Mouse (Mus musculus): Measurements from ENCODE around the gene Paxx.

Gene Paxx

DNA sequence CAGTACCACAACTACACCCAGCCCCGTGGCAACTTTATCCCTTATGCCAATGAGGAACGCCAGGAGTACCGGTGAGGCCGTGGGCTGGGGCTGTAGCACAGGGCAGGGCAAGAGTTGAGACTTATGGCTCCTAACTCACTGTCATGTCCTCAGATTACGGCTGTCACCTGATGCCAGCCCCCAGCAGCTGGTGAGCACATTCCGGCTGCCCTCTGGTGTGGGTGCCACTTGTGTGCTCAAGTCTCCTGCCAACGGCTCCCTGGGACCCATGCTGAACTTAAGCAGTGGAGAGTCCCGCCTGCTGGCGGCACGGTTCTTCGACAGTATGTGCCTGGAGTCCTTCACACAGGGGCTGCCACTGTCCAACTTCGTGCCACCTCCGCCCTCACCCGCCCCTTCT, 18.2 kb downstream of the Paxx start:
- no peak for DNase-seq (ENCODE audit: low read depth)

DNA sequence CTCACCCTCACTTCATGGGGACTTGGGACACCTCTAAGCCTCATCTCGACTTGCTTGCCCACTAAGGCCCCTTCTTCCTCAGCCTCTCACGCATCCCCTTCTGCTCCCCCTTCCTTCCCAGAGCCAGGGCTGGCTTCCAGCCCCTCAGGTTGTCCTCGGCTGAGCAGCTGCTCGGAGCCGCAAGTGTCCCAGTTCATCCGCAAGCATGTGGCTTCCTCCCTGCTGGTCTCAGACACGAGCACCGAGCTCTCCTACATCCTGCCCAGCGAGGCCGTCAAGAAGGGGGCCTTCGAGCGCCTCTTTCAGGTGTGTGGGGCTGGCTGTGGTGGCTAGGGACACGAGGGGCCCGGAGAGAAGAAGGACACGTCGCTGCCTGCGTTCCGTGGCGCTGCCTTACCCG, 19.8 kb downstream of the Paxx start:
- no peak for DNase-seq (ENCODE audit: low read depth)

DNA sequence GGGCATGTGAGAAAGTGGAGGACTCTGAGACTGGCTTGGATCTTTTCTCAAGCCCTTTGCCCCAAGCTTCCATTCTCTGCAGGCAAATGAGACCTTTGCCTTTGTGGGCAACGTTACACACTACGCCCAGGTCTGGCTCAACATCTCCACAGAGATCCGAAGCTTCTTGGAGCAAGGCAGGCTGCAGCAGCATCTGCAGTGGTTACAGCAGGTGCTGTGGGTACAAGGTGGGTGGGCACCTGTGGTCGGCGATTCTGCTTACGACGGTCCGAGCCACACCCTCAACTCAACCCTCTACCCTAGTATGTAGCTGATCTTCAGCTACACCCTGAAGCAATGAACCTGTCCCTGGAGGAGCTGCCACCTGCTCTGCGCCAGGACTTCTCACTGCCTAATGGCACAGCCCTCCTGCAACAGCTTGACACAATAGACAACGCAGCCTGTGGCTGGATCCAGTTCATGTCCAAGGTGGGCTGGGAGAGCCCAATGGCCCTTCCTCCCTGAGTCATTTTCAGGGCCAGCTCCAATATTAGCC, 24.5 kb downstream of the Paxx start:
- no peak for DNase-seq (ENCODE audit: low read depth)

DNA sequence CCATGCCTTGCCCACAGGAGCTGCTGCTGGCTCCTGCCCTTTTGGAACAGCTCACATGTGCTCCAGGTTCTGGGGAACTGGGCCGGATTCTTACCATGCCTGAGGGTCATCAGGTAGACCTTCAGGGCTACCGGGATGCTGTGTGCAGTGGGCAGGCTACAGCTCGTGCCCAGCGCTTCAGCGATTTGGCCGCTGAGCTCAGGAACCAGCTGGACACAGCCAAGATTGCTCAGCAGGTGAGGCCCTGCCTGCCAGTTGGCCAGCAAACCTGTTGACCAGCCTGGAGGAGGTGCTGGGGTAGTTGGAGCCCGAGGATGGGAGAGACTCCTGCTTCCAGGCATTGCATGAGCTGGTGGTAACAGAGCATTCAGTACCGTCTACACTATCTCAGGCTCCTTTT, 26.6 kb downstream of the Paxx start:
- no peak for DNase-seq (ENCODE audit: low read depth)

DNA sequence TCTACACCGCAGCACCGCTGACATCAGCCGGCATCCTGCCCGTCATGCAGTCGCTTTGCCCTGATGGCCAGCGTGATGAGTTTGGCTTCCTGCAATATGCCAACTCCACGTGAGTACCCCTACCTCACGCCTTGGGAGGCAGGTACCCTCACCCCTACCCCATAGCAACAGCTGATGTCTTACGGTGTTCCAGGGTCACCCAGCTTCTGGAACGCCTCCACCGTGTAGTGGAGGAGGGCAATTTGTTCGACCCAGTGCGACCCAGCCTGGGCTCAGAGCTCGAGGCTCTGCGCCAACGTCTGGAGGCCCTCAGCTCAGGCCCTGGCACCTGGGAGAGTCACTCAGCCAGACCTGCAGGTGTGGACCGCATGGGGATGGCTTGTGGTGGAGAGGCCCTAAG, 27.8 kb downstream of the Paxx start:
- DNase-seq (ENCODE audit: low read depth) = no peak

DNA sequence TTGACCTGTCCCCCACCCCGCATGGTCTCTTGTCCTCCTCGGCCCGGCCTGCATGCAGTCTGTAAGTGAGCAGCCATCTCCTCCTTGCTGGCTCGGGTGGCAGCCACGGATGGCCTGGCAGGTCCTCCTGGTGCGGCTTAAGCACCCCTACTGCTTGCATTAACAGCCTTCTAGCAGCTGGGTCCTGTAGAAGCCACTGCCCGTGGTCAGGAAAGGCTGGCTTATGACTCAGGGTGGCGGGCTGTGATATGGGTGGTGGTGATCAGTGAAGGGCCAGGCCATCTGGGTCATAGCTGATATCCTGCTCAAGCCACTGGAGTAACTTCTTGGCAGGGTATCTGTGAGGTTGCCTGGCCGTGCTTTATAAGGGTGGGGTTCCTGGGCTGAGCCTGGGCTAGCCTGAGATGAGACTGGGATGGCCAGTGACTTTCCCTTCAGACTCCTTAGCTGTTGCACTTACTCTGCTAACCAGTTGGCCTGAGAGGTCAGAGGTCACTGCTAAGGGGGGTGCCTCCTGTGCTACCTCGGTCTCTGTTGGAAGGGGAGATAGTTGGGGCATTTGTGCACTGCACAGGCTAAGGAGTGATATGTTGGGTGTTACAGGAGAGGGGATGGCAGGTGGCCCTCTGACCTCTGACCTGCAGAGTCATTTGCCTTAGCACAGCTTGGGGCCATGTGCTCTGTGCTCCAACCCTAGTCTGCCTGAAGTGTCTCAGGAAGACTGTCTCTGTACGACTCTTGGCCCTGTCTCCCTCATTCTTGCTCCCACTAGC, 28.4 kb downstream of the Paxx start:
- DNase-seq (ENCODE audit: low read depth) = no peak

DNA sequence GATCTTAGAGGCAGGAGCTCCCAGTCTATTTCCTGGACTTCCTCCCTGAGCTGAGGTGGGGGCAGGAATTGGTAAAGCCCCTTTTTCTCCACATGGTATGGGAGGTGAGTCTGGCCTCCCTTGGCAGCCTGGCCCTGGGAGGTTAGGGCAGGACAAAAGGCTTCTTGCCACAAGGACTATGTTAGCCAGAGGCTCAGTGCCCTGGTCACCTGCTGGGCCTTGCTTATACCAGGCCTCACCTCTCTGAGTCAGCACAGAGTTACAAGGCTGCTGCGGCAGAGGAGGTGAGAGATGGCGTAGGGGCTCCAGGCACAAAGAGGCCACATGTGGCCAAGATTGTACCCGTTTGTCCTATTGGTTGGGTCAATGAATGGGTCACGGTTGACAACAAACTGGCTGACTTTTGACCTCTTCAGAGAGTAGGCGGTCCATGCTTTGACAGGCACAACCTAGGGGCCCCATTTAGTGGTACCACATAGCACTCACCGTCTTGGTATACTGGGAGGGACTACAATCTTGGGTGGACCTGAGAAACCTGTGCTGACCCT, 29.5 kb downstream of the Paxx start:
- DNase-seq (ENCODE audit: low read depth) = no peak

DNA sequence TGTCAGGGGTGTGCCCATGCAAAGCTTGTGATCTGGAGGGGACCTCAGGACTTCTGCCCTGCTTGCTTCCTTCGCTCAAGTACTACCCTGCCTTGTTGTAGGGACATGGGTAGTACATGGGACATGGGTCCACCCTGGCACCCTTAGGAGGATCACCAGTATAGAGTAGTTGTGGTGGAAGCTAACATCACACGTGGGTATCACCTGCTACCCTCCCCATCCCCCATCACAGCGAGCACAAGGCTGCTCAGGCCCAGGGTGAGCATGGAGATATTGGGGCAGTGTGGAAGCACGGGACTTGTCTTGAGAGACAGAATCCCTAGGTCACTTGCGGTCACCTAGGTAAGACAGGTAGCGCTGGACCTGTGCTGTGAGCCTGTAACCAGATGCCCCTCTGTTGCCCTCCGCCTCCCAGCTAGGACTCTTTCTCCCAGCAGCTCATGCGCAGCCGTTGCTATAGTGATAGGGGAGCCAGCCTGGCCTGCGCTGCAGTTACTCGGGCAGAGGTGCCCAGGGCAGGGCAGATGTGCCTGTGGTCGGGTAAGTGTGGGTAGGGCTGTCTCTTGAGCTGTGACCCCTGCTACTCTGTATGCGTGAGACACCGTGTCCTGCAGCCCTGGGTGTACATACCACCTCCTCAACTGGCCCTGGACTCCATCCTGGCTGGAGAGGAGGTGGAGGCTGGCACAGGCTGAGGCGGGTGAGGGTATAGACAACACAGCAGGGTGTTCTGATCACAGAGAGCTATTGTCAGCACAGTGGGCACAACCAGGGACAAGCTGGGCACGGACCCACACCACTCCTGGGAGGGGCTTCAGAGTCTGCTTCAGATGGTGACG, 30.3 kb downstream of the Paxx start:
- DNase-seq (ENCODE audit: low read depth) = no peak

DNA sequence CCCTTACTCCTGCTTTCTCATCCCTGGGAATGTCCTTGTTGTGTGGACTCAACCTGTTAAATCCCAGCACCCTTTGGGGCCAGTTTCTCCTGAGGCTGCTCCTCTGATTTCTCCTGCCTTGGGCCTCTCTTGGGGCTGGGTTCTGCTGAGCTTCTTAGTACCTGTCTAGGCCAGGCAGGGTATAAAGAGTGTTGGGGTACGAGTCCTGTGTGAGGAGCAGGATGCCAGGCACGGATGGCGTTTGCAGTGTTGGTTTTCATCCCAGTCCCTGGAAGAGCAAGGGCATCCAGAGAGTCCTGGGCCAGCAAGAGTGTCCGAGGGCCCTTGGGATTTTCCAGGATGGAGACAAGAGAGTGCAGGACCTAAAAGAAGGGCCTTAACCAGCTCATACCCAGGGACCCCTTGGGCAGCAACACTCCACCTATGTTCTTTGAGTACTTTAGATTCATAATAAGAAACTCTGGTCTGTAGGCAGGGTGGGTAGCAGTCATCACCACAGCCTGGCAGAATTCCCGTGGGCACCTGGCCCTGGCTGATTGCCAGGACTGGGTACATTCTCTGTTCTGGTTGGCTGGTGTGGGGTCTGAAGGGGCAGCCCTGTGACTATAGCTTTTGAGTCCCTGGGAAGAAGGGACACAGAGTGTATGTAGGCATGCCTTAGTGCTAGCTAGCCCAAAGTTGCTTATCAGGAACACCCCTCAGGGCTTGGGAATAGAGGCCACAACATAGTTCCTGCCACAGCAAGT, 31.3 kb downstream of the Paxx start:
- no peak for DNase-seq (ENCODE audit: low read depth)

DNA sequence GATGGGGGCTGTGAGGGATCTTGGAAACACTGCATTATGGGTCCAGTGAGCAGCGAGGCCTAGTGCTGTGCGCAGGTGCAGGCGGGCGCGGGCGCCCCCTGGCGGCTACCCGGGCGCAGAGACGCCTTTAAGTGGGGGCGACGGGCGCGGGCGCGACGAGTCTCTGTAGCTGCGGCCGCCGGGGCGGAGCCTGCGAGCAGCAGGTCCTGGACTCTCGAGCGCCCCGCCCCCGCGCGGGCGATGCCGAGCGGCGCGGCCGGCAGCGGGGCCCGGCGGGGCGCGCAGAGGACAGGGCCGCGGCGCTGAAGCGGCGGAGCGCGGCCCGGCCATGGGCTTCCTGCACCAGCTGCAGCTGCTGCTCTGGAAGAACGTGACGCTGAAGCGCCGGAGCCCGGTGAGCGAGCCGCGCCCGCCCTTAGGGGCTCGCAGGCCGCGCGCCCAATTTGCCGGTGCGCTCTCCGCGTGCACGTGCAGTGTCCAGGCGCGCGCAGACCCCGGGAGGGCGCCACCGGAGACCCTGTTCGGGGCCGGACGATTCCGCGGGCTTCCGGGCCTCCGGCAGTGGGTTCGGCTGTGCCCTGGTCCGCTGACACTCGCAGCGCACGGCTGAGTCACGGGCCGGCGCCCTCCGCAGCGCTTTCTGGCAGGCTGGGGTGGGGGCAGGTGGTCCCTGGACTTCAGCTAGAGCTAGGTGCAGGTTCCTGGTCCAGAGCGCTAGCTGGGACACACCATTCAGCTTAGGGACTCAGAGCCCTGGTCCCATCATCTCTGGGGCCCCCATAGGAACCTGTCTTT, 32.3 kb downstream of the Paxx start, which contains the start of gene Abca2:
Gene Abca2, plus strand, starts transcription at position 262 of the 795 bp plus-strand sequence.
- DNase-seq (ENCODE audit: low read depth) = peak; percentile 97

DNA sequence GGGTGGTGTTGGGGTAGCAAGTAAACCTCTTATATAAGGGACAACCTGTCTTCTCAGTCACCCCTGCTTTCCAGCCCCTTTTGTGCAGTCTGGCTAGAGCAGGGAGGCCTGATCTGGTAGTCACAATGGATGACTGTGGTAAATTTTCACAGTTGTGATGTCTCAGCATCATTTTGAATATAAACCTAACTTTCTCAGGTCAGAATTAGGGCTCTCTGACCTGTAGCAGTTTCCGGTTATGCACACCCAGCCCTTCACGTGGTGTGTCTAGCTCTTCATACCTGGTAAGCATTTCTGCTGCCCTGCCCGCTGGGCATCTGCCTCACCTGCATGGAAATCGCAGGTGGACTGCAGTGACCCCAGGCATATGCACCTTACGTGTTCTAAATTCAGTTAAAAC, 33.6 kb downstream of the Paxx start:
- no peak for DNase-seq (ENCODE audit: low read depth)

DNA sequence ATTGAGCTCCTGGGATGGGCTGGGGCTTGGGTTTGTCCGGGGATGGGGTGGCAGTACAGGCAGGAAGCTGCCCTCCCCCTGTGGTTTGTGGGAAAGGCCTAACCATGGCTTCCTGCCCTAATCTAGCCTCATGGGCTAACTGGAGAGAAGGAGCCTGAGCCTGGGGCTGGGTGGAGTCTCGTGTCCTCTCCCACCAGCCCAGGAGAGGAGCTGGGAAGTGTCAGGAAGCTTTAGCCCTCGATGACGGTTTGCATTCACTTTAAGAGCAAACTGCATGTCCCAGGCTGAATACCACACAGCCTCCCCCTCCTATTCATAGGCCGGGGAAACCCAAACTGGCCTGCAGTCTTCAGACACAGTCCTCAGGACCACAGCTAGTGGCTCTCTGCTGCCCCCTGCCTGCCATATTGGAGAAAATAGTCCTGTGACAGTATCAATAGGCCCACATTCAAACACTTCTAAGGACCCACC, 34.1 kb downstream of the Paxx start:
- DNase-seq (ENCODE audit: low read depth) = peak; percentile 88

DNA sequence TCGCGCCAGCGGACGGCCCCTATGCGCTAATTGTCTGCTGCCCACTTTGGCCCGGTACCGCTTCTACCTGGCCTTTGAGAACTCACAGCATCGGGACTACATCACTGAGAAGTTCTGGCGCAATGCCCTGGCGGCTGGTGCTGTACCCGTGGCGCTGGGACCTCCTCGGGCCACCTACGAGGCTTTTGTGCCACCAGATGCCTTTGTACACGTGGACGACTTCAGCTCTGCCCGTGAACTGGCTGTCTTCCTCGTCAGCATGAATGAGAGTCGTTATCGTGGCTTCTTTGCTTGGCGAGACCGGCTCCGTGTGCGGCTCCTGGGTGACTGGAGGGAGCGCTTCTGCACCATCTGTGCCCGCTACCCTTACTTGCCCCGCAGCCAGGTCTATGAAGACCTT, 35.4 kb downstream of the Paxx start:
- no peak for DNase-seq (ENCODE audit: low read depth)

DNA sequence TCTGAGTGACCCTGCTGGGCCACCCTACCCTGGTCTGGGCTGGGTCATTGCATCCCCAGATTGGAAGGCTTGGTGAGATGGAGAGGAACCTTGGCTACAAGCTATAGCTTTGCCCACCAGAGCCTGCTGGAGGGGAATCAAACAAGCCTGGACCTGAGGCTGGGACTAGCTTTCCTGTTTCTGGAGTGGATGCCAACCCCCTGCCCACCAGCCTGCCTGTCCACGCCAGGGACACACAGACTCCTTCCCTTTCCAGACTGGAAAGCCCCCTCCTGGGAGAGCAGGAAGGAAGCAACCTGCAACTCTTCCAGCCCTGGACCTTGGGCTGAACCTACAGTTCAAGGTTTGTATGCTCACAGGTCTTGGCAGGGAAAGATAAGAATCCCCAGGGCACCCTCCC, 37.3 kb downstream of the Paxx start:
- DNase-seq (ENCODE audit: low read depth) = no peak

DNA sequence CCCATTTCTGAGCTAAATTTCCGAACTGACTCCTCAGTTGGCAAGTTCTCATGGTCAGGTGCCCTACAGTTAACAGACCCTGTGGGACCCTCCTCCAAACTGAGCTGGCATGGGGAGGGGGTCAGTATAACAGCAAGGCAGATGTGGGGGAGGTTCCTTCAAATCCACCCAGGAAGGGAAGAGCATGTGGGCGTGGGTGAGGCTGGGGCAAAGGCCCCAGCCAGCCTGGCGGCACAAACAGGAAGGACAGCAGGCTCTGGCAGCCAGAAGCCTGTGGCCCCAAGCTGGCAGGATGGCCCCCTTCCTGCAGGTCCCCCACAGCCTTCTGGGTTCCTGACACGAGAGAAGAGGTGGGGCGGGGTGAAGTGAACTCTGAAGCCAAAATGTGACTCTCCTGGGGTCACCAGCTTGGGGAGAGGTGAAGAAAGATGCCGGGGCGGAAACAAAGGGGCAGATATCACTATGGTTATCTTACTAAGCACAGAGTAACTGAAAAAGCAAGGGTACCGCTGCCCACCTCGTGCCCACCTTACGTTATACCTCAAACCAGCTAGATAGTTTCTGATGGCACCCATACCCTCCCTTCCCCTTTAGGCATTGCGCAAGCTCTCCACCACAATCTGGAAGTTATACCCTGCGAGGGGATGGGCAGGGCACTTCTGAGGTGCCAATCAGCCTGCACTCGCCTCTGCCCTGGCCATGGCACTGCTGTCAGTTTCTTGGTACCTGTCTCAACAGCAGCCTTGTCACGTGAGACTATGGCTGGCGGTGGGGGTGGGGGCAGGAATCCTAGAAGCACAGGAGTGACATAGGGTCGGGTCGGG, 38.1 kb downstream of the Paxx start, which contains the start of gene Fut7:
Gene Fut7, plus strand, starts transcription at position 681 of the 824 bp plus-strand sequence.
- DNase-seq (ENCODE audit: low read depth) = no peak

DNA sequence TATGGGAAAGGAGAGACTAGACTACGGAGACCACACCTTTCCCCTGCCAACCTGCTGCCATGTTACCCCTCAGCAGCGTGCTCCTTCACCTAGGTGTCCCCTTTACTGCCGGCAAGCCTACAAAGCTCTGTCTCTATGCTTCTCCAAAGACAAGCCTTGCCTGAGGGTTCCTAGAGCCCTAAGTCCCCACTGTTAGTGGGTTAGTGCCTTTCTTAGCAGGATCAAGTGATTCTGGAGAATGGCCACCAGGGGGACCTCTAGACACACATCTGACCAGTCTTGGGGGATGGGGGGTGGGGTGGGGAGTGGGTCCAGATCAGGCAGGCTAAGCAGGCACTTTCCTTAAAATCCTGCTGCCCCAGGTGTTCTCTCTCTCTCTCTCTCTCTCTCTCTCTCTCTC, 39.0 kb downstream of the Paxx start:
- DNase-seq (ENCODE audit: low read depth) = peak; percentile 83

DNA sequence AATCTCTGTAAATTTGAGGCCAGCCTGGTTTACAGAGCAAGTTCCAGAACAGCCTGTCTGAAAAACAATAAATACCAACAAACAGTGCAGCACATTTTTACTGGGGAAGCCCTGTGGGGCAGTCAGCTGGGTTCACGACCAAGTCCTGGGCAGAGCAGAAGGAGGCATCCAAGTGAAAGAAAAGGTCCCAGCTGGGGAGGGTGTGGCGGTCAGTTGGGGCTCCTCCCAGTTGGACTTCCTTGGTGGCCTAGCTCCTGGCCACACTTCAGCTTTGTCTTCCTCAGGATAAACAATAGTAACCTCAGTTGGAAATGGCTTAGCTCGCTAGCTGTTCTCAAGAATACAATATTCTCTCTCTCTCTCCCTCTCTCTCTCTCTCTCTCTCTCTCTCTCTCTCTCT, 43.5 kb downstream of the Paxx start:
- no peak for DNase-seq (ENCODE audit: low read depth)

DNA sequence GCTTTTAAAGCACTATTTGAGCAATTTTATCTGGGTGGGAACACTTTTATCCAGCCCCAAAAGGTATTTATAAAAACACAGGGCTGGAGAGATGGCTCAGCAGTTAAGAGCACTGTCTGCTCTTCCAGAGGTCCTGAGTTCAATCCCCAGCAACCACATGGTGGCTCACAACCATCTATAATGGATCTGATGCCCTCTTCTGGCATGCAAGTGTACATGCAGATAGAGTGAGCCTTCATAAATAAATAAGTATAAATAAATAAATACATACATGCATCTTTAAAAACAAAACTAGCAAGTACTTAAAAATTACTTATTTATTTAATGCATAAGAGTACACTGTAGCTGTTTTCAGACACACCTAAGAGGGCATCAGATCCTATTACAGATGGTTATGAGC, 47.5 kb downstream of the Paxx start:
- DNase-seq (ENCODE audit: low read depth) = peak; percentile 30

DNA sequence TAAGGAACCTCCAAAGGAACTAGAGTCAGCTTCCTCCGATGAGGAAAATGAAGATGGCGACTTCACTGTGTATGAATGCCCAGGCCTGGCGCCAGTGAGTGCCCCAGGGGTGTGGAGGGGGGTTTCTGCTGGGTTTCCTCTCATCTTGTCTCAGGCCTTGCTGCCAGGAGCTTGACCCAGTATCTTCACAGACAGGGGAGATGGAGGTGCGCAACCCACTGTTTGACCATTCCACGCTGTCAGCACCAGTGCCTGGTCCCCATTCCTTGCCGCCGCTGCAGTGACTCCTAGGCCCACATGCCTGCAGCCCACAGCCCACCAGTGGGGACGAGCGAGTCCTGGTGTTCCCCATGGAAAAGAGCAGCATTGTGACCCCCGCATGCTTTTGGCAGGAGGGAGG, 52.0 kb downstream of the Paxx start:
- DNase-seq (ENCODE audit: low read depth) = no peak
